Mouse (Mus musculus): ENCODE results near the gene St7l. TPM values are rescaled to one million over a fixed set of nuclear protein-coding genes. Genes with fewer than 3 reads are reported as not detected.

The St7l gene
- polyA plus RNA-seq (2012; ENCODE audit: insufficient read depth, insufficient read length, low replicate concordance, missing spikeins), result not detected in 2 replicates

- Histone ChIP-seq H3K4me1 (ENCODE audit: control insufficient read depth, insufficient read depth, low read length) (peaks cover 4% of the 10 kb centered on the region), H3K4me3 (ENCODE audit: insufficient read depth, low read depth, low read length) (peak within 1 kb of the TSS; percentile 90), H3K27ac (ENCODE audit: insufficient read depth, low read depth, low read length) (peak within 1 kb of the TSS; percentile 78)
- WGBS, result 0% methylated on average over 43 of the region's 43 CpGs
- TF ChIP-seq POLR2A (IDR thresholded peaks at IDR 0.05; ENCODE audit: insufficient read depth, low read depth, low read length) (peak; percentile 71), CTCF (IDR thresholded peaks at IDR 0.05; ENCODE audit: insufficient read depth, low read depth, low read length) (no peak)
These were observed at the start of gene St7l, which contains the start of gene Capza1 for GRCm38 (mm10) chr3:104863786-104864650. Gene St7l (plus strand): TSS chr3:104864005. Gene Capza1 (minus strand): TSS chr3:104864505.

DNA sequence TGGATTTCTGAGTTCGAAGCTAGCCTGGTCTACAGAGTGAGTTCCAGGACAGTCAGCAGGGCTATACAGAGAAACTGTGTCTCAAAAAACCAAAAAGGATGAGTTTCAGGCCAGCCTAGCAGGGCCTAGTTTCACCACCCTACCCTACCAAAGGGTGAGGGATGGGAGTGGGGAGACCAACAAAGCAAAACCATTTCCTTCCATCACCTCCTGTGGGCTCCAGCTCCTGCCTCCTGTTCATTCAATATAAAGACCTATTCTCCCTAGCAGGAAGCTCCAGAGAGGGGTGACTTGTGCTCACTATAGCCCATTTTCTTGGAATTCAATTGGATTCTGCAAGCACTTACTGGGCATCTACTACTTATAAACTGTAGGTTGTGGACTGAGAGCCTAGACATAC, 49.1 kb upstream of the St7l start:
- no peak overlapping the region for H3K4me3 ChIP-seq (ENCODE audit: insufficient read depth, low read depth, low read length)
- TF ChIP-seq CTCF (IDR thresholded peaks at IDR 0.05; ENCODE audit: insufficient read depth, low read depth, low read length), result no peak
- TF ChIP-seq POLR2A (IDR thresholded peaks at IDR 0.05; ENCODE audit: insufficient read depth, low read depth, low read length), result no peak
- peaks cover 4% of the 10 kb centered on the region; the same call in 1 of the 2 replicates for H3K4me1 ChIP-seq (ENCODE audit: control insufficient read depth, insufficient read depth, low read length)
- WGBS, result 89% methylated on average over 1 of the region's 1 CpGs
- H3K27ac ChIP-seq (ENCODE audit: insufficient read depth, low read depth, low read length), result no peak overlapping the region

DNA sequence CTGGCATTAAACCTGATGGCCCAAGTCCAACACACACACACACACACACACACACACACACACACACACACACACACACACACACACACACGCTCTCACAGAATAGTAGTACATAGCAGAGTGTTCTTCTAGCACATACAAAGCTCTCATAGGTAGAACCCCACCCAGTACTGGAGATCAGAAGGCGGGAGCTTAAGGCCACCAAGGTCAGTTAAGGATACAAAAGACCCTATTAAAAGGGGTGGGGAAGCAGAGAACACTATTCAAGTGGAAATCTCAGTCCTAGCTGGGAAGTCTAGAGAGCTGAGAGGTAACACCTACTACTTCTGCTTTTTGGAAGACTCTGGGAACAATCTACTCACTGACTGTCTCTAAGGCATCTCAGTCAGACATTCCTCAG, 48.5 kb upstream of the St7l start:
- Histone ChIP-seq H3K4me1 (ENCODE audit: control insufficient read depth, insufficient read depth, low read length) (peaks cover 4% of the 10 kb centered on the region; the same call in 1 of the 2 replicates), H3K4me3 (ENCODE audit: insufficient read depth, low read depth, low read length) (no peak overlapping the region), H3K27ac (ENCODE audit: insufficient read depth, low read depth, low read length) (no peak overlapping the region)
- WGBS, result 98% methylated on average over 2 of the region's 2 CpGs
- no peak for TF ChIP-seq CTCF (IDR thresholded peaks at IDR 0.05; ENCODE audit: insufficient read depth, low read depth, low read length)
- TF ChIP-seq POLR2A (IDR thresholded peaks at IDR 0.05; ENCODE audit: insufficient read depth, low read depth, low read length), result no peak

- no peak for TF ChIP-seq POLR2A (IDR thresholded peaks at IDR 0.05; ENCODE audit: insufficient read depth, low read depth, low read length)
- TF ChIP-seq CTCF (IDR thresholded peaks at IDR 0.05; ENCODE audit: insufficient read depth, low read depth, low read length), result no peak
- H3K4me1 ChIP-seq (ENCODE audit: control insufficient read depth, insufficient read depth, low read length), result peaks cover 4% of the 10 kb centered on the region; the same call in 1 of the 2 replicates
- WGBS, result 96% methylated on average over 7 of the region's 7 CpGs
- no peak overlapping the region for H3K27ac ChIP-seq (ENCODE audit: insufficient read depth, low read depth, low read length)
- H3K4me3 ChIP-seq (ENCODE audit: insufficient read depth, low read depth, low read length), result no peak overlapping the region
These were observed 47.7 kb upstream of the St7l start for GRCm38 (mm10) chr3:104816130-104816529.

DNA sequence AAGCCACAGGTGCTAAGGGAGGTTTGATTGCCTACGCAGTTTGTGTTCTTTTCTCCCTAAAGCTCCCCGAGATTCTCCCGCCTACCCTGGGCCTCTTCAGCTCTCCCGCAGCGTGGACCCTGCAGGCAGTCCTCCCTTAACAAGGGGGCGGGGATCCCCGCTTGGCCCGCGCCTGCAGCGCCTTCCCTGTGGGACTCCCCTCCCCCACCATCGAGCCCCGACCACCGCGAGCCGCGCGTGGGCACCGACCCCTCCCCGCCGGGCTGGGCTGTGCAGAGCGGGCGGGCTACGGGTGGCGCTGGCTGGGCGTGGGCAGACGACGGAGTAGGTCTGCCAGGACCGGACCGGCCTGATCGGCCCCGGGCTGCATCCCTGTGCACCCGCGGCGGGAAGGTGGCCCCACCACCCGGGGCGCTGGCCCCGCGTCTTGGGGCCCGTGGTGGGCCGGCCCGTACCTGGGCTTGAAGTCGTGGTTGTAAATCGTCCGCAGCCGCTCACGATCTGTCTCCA, 46.3 kb upstream of the St7l start:
- H3K27ac ChIP-seq (ENCODE audit: insufficient read depth, low read depth, low read length), result no peak overlapping the region
- TF ChIP-seq POLR2A (IDR thresholded peaks at IDR 0.05; ENCODE audit: insufficient read depth, low read depth, low read length), result no peak
- no peak for TF ChIP-seq CTCF (IDR thresholded peaks at IDR 0.05; ENCODE audit: insufficient read depth, low read depth, low read length)
- WGBS, result under 1% methylated on average over 43 of the region's 46 CpGs
- H3K4me3 ChIP-seq (ENCODE audit: insufficient read depth, low read depth, low read length), result peak overlapping the region; percentile 84
- H3K4me1 ChIP-seq (ENCODE audit: control insufficient read depth, insufficient read depth, low read length), result peaks cover 4% of the 10 kb centered on the region; the same call in 1 of the 2 replicates

DNA sequence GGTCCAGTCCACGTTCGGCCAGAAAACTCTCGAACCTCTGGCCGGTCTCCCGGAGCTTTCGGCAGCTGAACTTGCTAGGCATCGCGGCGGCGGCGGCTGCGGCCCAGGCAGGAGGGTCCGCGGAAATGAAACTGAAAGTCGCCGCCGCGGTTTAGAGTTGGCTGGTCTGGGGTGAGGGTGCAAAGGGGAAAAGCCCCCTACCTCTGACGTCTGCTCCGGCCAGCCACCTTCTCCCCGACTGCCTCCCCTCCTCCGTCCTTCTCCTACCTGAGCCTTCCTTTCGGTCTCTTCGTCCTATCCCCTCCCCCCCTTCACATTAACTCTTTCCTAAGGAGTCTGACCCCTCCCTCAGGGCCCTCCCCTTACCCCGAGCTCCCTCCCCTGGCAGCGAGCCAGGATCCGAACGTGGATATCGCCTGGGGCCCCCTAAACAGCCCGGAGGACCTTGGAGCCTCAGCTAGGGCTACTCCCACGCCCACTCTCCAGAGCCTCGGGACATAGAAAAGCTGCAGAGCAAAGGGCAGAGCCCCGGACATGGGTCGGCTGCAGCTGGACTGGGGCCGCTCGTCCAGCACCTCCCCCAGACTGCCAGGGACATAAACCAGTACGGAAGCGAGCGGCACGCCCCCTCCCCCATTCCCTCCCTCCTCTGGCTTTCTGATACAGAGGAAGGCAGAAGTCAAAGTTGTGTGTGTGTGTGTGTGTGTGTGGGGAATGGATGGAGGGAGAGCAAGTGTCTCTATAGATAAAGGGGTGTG, 45.6 kb upstream of the St7l start, which contains the start of gene Mov10:
Mov10 (minus strand) TSS at position 573 of the 758 bp plus-strand sequence.
- H3K4me1 ChIP-seq (ENCODE audit: control insufficient read depth, insufficient read depth, low read length), result peaks cover 4% of the 10 kb centered on the region; the same call in 1 of the 2 replicates
- peak within 1 kb of the TSS; percentile 42; the same call in 1 of the 2 replicates for H3K27ac ChIP-seq (ENCODE audit: insufficient read depth, low read depth, low read length)
- peak within 1 kb of the TSS; percentile 84 for H3K4me3 ChIP-seq (ENCODE audit: insufficient read depth, low read depth, low read length)
- under 1% methylated on average over 40 of the region's 40 CpGs for WGBS
- TF ChIP-seq CTCF (IDR thresholded peaks at IDR 0.05; ENCODE audit: insufficient read depth, low read depth, low read length) (no peak), POLR2A (IDR thresholded peaks at IDR 0.05; ENCODE audit: insufficient read depth, low read depth, low read length) (no peak)

- WGBS, result 11% methylated on average over 3 of the region's 3 CpGs
- no peak overlapping the region for H3K27ac ChIP-seq (ENCODE audit: insufficient read depth, low read depth, low read length)
- peak overlapping the region; percentile 84 for H3K4me3 ChIP-seq (ENCODE audit: insufficient read depth, low read depth, low read length)
- TF ChIP-seq POLR2A (IDR thresholded peaks at IDR 0.05; ENCODE audit: insufficient read depth, low read depth, low read length) (no peak), CTCF (IDR thresholded peaks at IDR 0.05; ENCODE audit: insufficient read depth, low read depth, low read length) (no peak)
- peaks cover 4% of the 10 kb centered on the region; the same call in 1 of the 2 replicates for H3K4me1 ChIP-seq (ENCODE audit: control insufficient read depth, insufficient read depth, low read length)
These were observed 45.1 kb upstream of the St7l start for GRCm38 (mm10) chr3:104818749-104819134.

DNA sequence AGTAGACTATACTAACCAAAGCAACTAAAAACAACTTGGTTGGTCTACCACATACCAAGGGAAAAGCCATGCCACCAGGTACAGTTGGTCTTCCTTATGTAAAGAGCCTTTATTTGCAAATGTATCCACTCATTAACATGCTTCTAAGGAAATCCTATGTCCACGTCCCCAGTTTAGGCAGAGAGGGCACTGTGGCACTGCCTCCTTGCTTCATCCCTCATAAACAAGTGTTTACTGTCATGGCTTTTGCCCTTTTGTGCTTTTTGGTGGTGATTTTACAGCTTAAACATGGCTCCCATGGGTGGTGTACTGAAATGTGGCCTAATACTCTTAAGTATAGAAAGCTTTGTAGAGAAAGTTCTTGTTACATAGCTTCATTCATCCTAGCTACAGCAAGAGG, 43.4 kb upstream of the St7l start:
- TF ChIP-seq POLR2A (IDR thresholded peaks at IDR 0.05; ENCODE audit: insufficient read depth, low read depth, low read length) (no peak), CTCF (IDR thresholded peaks at IDR 0.05; ENCODE audit: insufficient read depth, low read depth, low read length) (no peak)
- no peak overlapping the region for H3K27ac ChIP-seq (ENCODE audit: insufficient read depth, low read depth, low read length)
- WGBS, result 46% methylated on average over 1 of the region's 1 CpGs
- no peak overlapping the region for H3K4me3 ChIP-seq (ENCODE audit: insufficient read depth, low read depth, low read length)
- peaks cover 4% of the 10 kb centered on the region; the same call in 1 of the 2 replicates for H3K4me1 ChIP-seq (ENCODE audit: control insufficient read depth, insufficient read depth, low read length)
